Mouse (Mus musculus) kidney, adult 2 months (tissue): Measurements from ENCODE around the gene Map1lc3b. TPM values are rescaled to one million over a fixed set of nuclear protein-coding genes. Genes with fewer than 3 reads are reported as not detected.
A peak's percentile ranks its signal among the peaks of the same experiment; 100 is the strongest.

Experiments
- DNase-seq: peaks from one replicate; pipeline ENCODE4 v3.0.0; 2021
- H3K27ac ChIP-seq: fragments of 200-500 bp; 2 replicates; pipeline ENCODE4 v1.5.1; 2012; ENCODE audit warnings: low read depth, low read length, control low read depth, inconsistent platforms; ENCODE audit not compliant: insufficient read depth
- H3K27me3 ChIP-seq: fragments of 200-500 bp; replicated peaks from 2 replicates; pipeline ENCODE4 v1.6.1; 2012; ENCODE audit warnings: mild to moderate bottlenecking, moderate library complexity, low read length, inconsistent platforms; ENCODE audit not compliant: control insufficient read depth, insufficient read depth
- H3K36me3 ChIP-seq: fragments of 200-500 bp; 2 replicates; pipeline ENCODE4 v1.6.1; 2012; ENCODE audit warnings: mild to moderate bottlenecking, moderate library complexity, low read length, inconsistent platforms; ENCODE audit not compliant: control insufficient read depth, insufficient read depth
- H3K4me1 ChIP-seq: fragments of 200-500 bp; 2 replicates; pipeline ENCODE4 v1.6.1; 2011; ENCODE audit warnings: low read length; ENCODE audit not compliant: control insufficient read depth, insufficient read depth
- H3K4me3 ChIP-seq: fragments of 200-500 bp; 2 replicates; pipeline ENCODE4 v1.5.1; 2011; ENCODE audit warnings: mild to moderate bottlenecking, low read depth, low read length, control low read depth; ENCODE audit not compliant: insufficient read depth
- CTCF ChIP-seq: fragments of 200-500 bp; conservative IDR thresholded peaks from 2 replicates; pipeline ENCODE4 v1.5.1; 2011; ENCODE audit warnings: low read depth, mild to moderate bottlenecking, control low read depth, low read length, moderate library complexity, mixed read lengths; ENCODE audit not compliant: insufficient read depth, insufficient read length
- POLR2A ChIP-seq: fragments of 200-500 bp; IDR thresholded peaks from one replicate; pipeline ENCODE4 v1.6.1; 2011; ENCODE audit warnings: low read depth, low read length, control low read depth
- WGBS: fragments of 180-500 bp; shearing (Covaris S2); methylation state at CpG from one replicate; pipeline ENCODE4 v1.1.7; 2018; 5-methylcytosine and 5-hydroxymethylcytosine counted together
- polyA plus RNA-seq: library from polyadenylated mRNA; depleted of rRNA; stranded (reverse); fragments of >200 nt; gene quantifications from 2 replicates; pipeline ENCODE4 v1.2.3, GENCODE M21; 2012

The Map1lc3b gene
- polyA plus RNA-seq, 1 experiment = 155 TPM

DNA sequence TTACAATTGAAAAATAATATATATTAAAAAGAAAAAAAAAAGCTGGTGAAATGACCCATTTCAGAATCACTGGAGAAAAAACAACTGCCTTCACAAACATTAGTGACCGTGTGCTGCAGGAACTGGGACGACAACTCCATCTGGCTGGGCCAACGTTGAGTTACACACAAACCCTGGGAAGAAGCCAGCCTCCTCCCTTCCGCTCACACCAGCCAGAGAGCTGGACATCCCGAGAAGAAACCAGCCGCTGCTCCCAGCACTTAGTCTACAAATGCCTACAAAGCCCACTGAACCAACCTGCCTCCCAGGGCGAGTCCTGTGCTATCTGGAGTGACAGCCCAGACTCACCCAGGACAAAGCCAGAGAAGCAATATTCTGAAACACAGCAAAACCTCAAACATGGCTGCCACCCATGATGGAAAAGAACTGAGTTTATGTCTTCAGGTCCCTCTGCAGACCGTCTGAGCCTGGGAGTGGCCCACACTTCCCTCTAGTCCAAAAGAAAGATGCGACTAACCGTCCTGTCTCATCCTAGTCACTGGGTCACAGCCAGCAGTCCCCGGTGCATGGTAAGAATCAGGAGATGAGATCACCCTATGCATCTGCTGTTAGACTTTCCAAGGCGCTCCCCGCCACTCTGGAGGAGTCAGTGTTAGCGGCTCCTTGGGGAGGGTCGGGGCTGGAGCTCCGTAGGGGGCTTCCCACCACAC is 28.4 kb upstream of the Map1lc3b start:
- no peak overlapping the region for H3K4me3 ChIP-seq
- H3K27me3 ChIP-seq = no peaks in the 10 kb centered on the region
- H3K36me3 ChIP-seq = no peaks in the 10 kb centered on the region
- no peak overlapping the region for H3K27ac ChIP-seq
- no peaks in the 10 kb centered on the region for H3K4me1 ChIP-seq
- WGBS = 77% methylated on average over 16 of the region's 16 CpGs
- TF ChIP-seq CTCF = no peak; the same call in 1 of the 2 replicates
- no peak for TF ChIP-seq POLR2A
- DNase-seq = no peak

DNA sequence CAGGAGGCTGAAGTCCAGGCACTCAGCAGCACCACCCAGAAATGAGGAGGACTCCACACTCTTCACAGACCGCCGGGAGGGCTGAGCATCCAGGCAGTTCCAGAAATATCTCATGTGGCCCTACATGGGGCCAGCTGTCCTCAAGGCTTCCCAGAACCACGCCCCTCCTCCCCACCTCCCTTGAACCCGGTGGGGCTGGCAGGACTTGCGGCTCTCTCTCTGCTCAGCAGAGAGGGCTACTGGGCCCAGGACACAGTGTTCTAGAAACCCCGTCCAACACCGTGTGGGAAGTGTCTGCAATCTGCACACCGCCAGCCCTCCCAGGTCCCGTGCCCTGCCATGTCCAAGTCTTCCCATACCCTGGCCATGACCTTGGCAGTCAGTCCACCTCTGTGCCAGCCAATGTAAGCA is 27.2 kb upstream of the Map1lc3b start:
- WGBS = 54% methylated on average over 9 of the region's 9 CpGs
- H3K4me1 ChIP-seq = no peaks in the 10 kb centered on the region
- no peak overlapping the region for H3K27ac ChIP-seq
- no peaks in the 10 kb centered on the region for H3K27me3 ChIP-seq
- peak; percentile 30 for DNase-seq
- no peak overlapping the region for H3K4me3 ChIP-seq
- H3K36me3 ChIP-seq = no peaks in the 10 kb centered on the region
- TF ChIP-seq POLR2A (no peak), CTCF (no peak)

DNA sequence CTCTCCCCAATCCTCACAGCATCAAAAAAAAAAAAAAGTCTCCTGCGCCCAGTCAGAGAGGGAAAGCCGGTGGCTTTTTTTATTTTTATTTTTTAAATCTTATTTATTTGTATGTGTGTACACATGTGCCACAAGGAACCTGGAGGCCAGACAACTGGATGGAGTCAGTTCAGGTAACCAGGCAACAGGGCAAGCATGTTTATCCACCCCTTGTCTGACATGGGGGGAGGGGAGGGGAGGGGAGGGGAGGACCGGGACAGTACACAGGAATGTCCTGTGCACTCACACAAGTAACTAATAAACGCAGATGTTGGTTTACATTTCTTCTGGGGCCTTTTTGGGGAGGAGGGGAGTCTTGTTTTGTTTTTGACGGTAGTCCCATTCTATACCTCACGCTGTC is 26.5 kb upstream of the Map1lc3b start:
- no peak for DNase-seq
- H3K27ac ChIP-seq = no peak overlapping the region
- no peaks in the 10 kb centered on the region for H3K4me1 ChIP-seq
- WGBS = 68% methylated on average over 6 of the region's 6 CpGs
- H3K36me3 ChIP-seq = no peaks in the 10 kb centered on the region
- no peak for TF ChIP-seq POLR2A
- no peak for TF ChIP-seq CTCF
- H3K4me3 ChIP-seq = no peak overlapping the region
- no peaks in the 10 kb centered on the region for H3K27me3 ChIP-seq

DNA sequence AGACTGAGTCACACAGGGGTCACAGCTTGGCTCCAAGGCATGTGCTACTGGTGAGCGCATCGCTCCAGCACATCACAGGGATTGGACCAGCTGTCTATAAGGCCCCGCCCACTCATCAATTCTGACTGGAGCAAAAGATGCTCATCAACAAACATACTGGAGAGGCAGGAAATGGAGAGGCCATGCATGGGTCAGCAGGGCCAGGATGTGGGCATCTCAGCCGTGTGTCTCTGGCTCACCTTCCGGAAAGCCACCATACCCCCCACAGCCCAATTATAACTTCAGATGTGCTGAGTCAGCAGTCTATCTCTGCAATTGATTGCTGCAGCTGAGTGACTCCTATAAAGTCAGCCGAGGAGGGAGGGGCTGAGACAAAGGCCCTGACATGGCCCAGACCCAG is 21.8 kb upstream of the Map1lc3b start:
- no peaks in the 10 kb centered on the region for H3K36me3 ChIP-seq
- no peak for DNase-seq
- no peak for TF ChIP-seq POLR2A
- H3K4me1 ChIP-seq = peaks cover 4% of the 10 kb centered on the region; the same call in 1 of the 2 replicates
- H3K27me3 ChIP-seq = no peaks in the 10 kb centered on the region
- no peak overlapping the region for H3K27ac ChIP-seq
- WGBS = 74% methylated on average over 6 of the region's 6 CpGs
- no peak overlapping the region for H3K4me3 ChIP-seq

DNA sequence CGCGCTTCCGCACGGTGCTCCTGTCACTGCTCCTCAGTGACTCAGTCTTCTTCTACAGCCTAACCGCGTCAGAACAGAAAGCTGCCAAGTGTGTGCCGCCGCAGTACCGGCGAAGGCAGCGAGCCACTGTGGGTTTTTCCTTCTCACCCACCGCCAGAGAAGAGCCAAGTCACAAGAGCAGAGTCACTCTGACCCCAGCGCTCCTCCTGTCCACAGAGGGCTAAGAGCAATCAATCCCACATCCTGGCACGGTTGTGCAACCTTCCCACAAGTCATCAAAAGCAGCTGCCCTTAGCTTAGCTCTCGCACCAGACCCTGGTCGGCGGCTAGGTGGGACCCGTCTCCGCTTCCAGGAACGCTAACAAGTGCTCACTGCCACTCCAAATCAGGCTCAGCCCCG is 19.8 kb upstream of the Map1lc3b start:
- H3K4me3 ChIP-seq = no peak overlapping the region
- TF ChIP-seq POLR2A = no peak
- no peak for TF ChIP-seq CTCF
- no peaks in the 10 kb centered on the region for H3K36me3 ChIP-seq
- H3K27me3 ChIP-seq = no peaks in the 10 kb centered on the region
- no peak overlapping the region for H3K27ac ChIP-seq
- peaks cover 4% of the 10 kb centered on the region; the same call in 1 of the 2 replicates for H3K4me1 ChIP-seq
- WGBS = 78% methylated on average over 21 of the region's 21 CpGs
- DNase-seq = no peak

DNA sequence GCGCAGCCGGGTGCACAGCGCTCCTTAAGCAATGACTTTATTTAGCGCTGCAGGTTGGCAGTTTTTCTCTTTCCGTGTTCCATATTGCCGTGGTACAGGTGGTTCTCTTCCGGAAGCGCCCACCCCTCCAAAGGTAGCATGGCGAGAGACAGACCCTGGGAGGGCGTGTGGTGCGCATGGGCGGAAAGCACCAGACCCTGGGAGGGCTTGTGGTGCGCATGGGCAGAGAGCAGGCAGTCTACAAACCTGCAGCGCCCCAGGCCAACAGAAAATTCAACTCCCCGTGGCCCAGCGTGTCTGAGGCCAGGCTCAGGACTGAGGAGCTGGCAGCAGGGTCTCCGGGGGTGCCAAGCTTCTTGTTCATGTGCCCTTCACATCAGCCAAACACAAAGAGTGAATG is 19.4 kb upstream of the Map1lc3b start:
- no peak for DNase-seq
- H3K27ac ChIP-seq = no peak overlapping the region
- WGBS = 89% methylated on average over 17 of the region's 17 CpGs

DNA sequence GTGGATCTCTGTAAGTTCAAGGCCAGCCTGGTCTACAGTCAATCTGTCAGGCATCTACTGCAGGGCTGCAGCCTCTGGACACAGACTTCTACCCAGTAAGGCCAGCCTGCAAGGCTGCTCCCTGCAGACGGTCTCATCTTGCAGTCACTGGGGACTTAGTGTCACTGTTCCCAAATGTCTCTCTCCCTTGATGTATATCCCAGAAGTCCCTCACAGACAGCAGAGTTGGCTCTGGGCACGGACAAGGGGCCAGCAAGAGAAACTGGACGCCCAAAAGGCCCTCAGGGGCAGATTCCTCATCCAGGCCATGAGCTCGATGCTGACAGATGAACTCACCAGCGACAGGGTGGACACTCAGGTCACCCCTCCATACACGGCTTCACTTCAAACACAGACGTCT is 18.0 kb upstream of the Map1lc3b start:
- H3K4me3 ChIP-seq = no peak overlapping the region
- H3K36me3 ChIP-seq = no peaks in the 10 kb centered on the region
- H3K27ac ChIP-seq = no peak overlapping the region
- 85% methylated on average over 7 of the region's 7 CpGs for WGBS
- TF ChIP-seq CTCF (no peak), POLR2A (no peak)
- peaks cover 4% of the 10 kb centered on the region; the same call in 1 of the 2 replicates for H3K4me1 ChIP-seq
- DNase-seq = no peak
- no peaks in the 10 kb centered on the region for H3K27me3 ChIP-seq

More for the DNA sequence above, 19.4 kb upstream of the Map1lc3b start:
- Histone ChIP-seq H3K27me3 (no peaks in the 10 kb centered on the region), H3K36me3 (no peaks in the 10 kb centered on the region), H3K4me1 (peaks cover 4% of the 10 kb centered on the region; the same call in 1 of the 2 replicates), H3K4me3 (no peak overlapping the region)
- TF ChIP-seq CTCF (no peak), POLR2A (no peak)
